ENCODE assay signal across 23 mouse cellular contexts in the genomic region with DNA sequence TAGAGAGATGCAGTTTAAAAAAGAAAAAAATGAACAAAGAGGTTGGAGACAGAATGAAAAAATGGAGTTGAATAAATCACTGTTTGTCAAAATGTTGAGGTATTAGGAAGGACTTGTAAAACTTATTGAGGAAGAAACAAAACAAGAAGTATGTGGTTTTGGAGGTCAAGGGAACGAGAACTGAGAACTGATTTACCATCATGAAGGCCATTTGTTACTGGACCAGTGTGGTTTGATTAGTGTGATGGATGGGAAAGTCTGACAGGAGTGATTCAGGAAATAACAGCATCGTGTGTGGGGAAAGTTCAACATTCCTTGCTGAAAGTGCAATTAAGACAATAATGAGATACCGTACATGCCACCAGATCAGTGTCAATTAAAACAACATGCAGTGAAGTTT.
DNase-seq lines count a peak whose midpoint lies in the region; ATAC-seq and TF ChIP-seq lines count a peak whose summit lies in the region.
"Had no signal": no experiment of that assay in that cellular context is flagged by ENCODE, and none has a peak within 500 bp of the region (broad histone marks: within the 10 kb centered on the region; RNA-seq: fewer than 3 reads in every experiment).

No protein-coding gene starts in this region.

- H3K4me2 ChIP-seq in kidney, embryonic 14.5 days (replicated peaks; ENCODE audit: low read depth, low read length), result no peak overlapping the region
- H3K4me2 ChIP-seq in midbrain, postnatal 0 days (ENCODE audit: low read depth, low read length, poor library complexity, severe bottlenecking), result no peak overlapping the region
- H3K4me2 ChIP-seq: embryonic facial prominence, embryonic 13.5 days; forebrain, embryonic 13.5 days; heart, embryonic 11.5 days; heart, embryonic 15.5 days; hindbrain, embryonic 13.5 days had no signal

- TF ChIP-seq CTCF in kidney, adult 2 months (conservative IDR thresholded peaks at IDR 0.05; ENCODE audit: insufficient read depth, insufficient read length, low read depth, low read length), result no peak
- no peak for TF ChIP-seq CTCF in midbrain, postnatal 0 days (IDR thresholded peaks at IDR 0.05)

- H3K9ac ChIP-seq in kidney, embryonic 14.5 days (ENCODE audit: low read depth, low read length), result no peak overlapping the region
- no peak overlapping the region for H3K9ac ChIP-seq in midbrain, postnatal 0 days (replicated peaks; ENCODE audit: low read length, poor library complexity, severe bottlenecking)
- H3K9ac ChIP-seq: embryonic facial prominence, embryonic 13.5 days; forebrain, embryonic 13.5 days; forebrain, postnatal 0 days; heart, embryonic 15.5 days; hindbrain, embryonic 13.5 days had no signal

- TF ChIP-seq POLR2A in kidney, adult 2 months (IDR thresholded peaks at IDR 0.05; ENCODE audit: low read depth, low read length), result no peak

- H3K27ac ChIP-seq in kidney, adult 2 months (ENCODE audit: insufficient read depth, low read depth, low read length), result no peak overlapping the region
- H3K27ac ChIP-seq in kidney, embryonic 14.5 days (ENCODE audit: low read depth, low read length), result no peak overlapping the region
- no peak overlapping the region for H3K27ac ChIP-seq in midbrain, postnatal 0 days (ENCODE audit: low read depth, low read length)
- H3K27ac ChIP-seq: embryonic facial prominence, embryonic 13.5 days; forebrain, embryonic 13.5 days; heart, adult 2 months; heart, embryonic 15.5 days; hindbrain, embryonic 13.5 days; hindbrain, postnatal 0 days had no signal

- no peak for ATAC-seq in kidney, embryonic 14.5 days (ENCODE audit: low FRiP score, low TSS enrichment)
- ATAC-seq in midbrain, postnatal 0 days (ENCODE audit: low FRiP score), result no peak
- ATAC-seq: forebrain, embryonic 13.5 days; forebrain, postnatal 0 days; hindbrain, postnatal 0 days had no signal

- H3K9me3 ChIP-seq in kidney, embryonic 14.5 days (ENCODE audit: control insufficient read depth, low read length), result no peaks in the 10 kb centered on the region
- H3K9me3 ChIP-seq in midbrain, postnatal 0 days (ENCODE audit: low read length), result no peaks in the 10 kb centered on the region
- H3K9me3 ChIP-seq: embryonic facial prominence, embryonic 13.5 days; forebrain, embryonic 13.5 days; G1E; heart, embryonic 15.5 days; hindbrain, embryonic 13.5 days had no signal

- no peaks in the 10 kb centered on the region for H3K36me3 ChIP-seq in kidney, adult 2 months (ENCODE audit: control insufficient read depth, insufficient read depth, low read length)
- no peaks in the 10 kb centered on the region for H3K36me3 ChIP-seq in kidney, embryonic 14.5 days (ENCODE audit: control insufficient read depth, insufficient read depth, low read length)
- no peaks in the 10 kb centered on the region for H3K36me3 ChIP-seq in midbrain, postnatal 0 days (ENCODE audit: insufficient read depth, low read length)
- H3K36me3 ChIP-seq: embryonic facial prominence, embryonic 13.5 days; G1E; heart, embryonic 15.5 days; hindbrain, embryonic 13.5 days had no signal

- no peak overlapping the region for H3K4me3 ChIP-seq in kidney, adult 2 months (ENCODE audit: insufficient read depth, low read depth, low read length)
- no peak overlapping the region for H3K4me3 ChIP-seq in kidney, embryonic 14.5 days (ENCODE audit: low read length)
- no peak overlapping the region for H3K4me3 ChIP-seq in midbrain, postnatal 0 days (ENCODE audit: low read depth, low read length)
- H3K4me3 ChIP-seq: embryonic facial prominence, embryonic 13.5 days; forebrain, embryonic 13.5 days; heart, adult 2 months; heart, embryonic 15.5 days; hindbrain, embryonic 13.5 days had no signal

- H3K4me1 ChIP-seq in kidney, adult 2 months (ENCODE audit: control insufficient read depth, insufficient read depth, low read length), result no peaks in the 10 kb centered on the region
- no peaks in the 10 kb centered on the region for H3K4me1 ChIP-seq in kidney, embryonic 14.5 days (ENCODE audit: control insufficient read depth, insufficient read depth, low read length)
- H3K4me1 ChIP-seq in midbrain, postnatal 0 days (ENCODE audit: insufficient read depth, low read length), result no peaks in the 10 kb centered on the region
- H3K4me1 ChIP-seq: embryonic facial prominence, embryonic 13.5 days; forebrain, embryonic 13.5 days; heart, embryonic 15.5 days; hindbrain, embryonic 13.5 days had no signal

- peak; percentile 11 for DNase-seq in kidney, adult 2 months
- peak; percentile 6 for DNase-seq in retina, postnatal 1 day
- DNase-seq in retina, embryonic 14.5 days (ENCODE audit: low spot score), result no peak
- DNase-seq in forelimb bud, embryonic 11.5 days (ENCODE audit: low read depth, low spot score), result peak; percentile 3
- no peak for DNase-seq in urinary bladder, postnatal 14 days (ENCODE audit: low spot score)
- DNase-seq in adrenal gland, postnatal 4 days (ENCODE audit: low spot score in 2 of 2), result no peak
- DNase-seq in midbrain, postnatal 0 days (ENCODE audit: low spot score), result no peak
- DNase-seq: adrenal gland, postnatal 10 days; cerebellum, adult 11-12 months; cerebellum, adult 9-10 months; cerebellum, postnatal 25 days; forebrain, postnatal 0 days; gastrocnemius, postnatal 10 days; heart, adult 2 months; heart, postnatal 14 days had no signal

- WGBS in kidney, adult 2 months, result 31% methylated on average over 3 of the region's 3 CpGs
- WGBS in kidney, embryonic 14.5 days, result 44% methylated on average over 3 of the region's 3 CpGs
- 87% methylated on average over 3 of the region's 3 CpGs for WGBS in midbrain, postnatal 0 days

- no peaks in the 10 kb centered on the region for H3K27me3 ChIP-seq in kidney, adult 2 months (replicated peaks; ENCODE audit: control insufficient read depth, insufficient read depth, low read length)
- H3K27me3 ChIP-seq in kidney, embryonic 14.5 days (ENCODE audit: control insufficient read depth, insufficient read depth, low read length), result no peaks in the 10 kb centered on the region
- H3K27me3 ChIP-seq in midbrain, postnatal 0 days (ENCODE audit: insufficient read depth, low read length), result no peaks in the 10 kb centered on the region
- H3K27me3 ChIP-seq: embryonic facial prominence, embryonic 13.5 days; forebrain, embryonic 13.5 days; heart, embryonic 15.5 days; hindbrain, embryonic 13.5 days had no signal

Comparison
In these comparisons a context has a peak if more than half of its experiments do, and no peak if none do; other contexts are left out.
1. DNase-seq: peak in kidney, adult 2 months (single experiment), retina, postnatal 1 day (single experiment) and forelimb bud, embryonic 11.5 days (single experiment); none in retina, embryonic 14.5 days (single experiment), urinary bladder, postnatal 14 days (single experiment), adrenal gland, postnatal 4 days (0 of 2) and midbrain, postnatal 0 days (single experiment).